Mouse (Mus musculus): ENCODE measurements at regions not wholly inside any gene's neighbourhood (a gene's known extent, or its start where the extent isn't known, plus 50 kb on each side); places are given as distances from the start of the nearest gene placed in this dataset.

DNA sequence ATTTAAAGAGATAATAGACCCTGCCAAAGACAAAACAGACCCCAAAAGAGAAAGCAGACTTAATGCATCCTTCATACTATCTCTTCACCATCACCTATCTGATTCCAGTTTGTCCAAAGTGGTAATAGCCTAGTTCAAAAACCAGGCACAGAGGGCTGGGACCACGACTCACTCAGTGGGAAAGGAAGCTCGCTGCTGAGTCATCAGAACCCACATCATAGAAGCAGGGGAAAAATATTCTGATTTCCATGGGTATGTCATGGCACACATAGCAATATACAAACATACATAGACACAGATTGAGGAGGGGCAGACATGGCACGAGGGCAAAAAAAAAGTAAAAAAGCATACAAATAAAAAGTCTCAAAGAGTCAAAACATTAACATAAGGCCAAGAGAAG lies 53.7 kb upstream of the Ralgps2 start:
- DNase-seq (ENCODE audit: low read depth, low spot score): no peak

DNA sequence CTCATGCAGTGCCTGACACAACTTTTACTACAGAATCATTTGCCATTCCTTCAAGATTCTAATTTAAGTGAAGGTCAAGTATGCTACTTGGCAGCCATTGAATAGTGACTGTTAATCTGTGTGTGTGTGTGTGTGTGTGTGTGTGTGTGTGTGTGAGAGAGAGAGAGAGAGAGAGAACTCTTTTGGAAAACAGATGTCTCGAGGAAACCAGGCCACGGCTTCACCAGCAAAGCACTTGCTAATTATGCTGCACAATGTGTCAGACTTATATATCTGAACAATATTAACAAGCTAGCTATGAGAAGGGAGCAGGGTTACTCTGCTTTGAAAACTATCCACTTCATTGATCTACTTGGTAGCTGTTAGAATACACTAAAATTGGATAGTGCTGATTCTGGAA lies 53.1 kb upstream of the Ralgps2 start:
- DNase-seq (ENCODE audit: low read depth, low spot score): no peak

DNA sequence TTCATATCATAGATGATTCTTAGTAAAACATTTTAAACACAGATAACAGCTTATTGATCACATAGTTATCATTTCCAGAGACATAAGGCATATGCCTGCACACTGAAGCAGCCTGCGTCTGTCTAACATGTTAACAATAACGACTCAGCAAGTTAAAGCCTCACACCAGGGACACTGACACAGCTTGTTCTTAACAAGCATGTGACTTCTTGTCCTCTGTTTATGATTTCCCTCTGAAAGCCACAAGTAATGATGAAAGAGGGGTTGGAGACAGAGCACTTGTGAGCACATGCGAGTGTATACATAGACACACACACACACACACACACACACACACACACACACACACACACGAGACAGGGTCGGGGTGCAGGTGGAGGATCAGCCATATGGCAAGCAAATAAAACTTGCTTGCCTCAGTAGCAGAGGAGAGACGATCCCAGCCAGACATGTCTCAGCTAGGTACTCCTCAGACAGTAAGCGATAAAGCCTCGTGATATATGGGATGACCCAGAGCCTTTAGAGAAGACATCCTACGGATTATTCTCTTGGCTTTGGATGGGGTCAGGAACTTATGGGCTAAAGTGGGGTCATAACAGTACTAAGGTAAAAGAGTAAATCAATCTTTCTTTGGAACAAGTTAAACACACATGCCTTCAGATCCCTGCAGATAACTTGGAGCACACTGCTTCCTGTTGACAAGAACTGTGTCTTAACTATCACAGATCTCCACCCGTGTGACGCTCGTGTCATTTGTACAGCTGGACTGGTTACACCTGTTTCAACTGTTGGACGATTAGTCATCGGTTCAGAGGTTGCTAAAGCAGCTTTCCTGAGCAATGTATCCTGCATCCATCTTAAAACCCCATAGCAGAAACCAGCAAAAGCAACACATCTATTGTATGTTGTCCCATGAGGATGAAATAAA lies 51.4 kb upstream of the Ralgps2 start:
- no peak for DNase-seq (ENCODE audit: low read depth, low spot score)

DNA sequence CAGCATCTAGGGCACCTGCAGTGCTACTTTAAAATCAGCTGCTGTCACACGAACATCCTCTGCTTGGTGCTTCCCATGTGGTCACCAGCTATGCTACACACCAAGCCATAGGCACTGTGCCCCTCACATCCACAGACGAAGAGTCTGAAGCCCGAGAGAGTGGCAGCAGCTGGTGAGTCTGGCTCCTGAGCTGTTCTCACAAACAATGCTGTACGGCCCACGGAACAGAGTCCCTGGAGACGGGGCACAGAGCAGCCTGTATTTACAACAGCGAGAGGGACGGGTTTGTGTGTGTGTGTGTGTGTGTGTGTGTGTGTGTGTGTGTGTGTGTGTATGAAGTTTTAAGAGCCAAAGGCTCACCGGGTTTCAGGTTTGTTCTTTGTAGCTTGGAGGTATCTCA lies 50.7 kb upstream of the Ralgps2 start:
- DNase-seq (ENCODE audit: low read depth, low spot score): no peak

DNA sequence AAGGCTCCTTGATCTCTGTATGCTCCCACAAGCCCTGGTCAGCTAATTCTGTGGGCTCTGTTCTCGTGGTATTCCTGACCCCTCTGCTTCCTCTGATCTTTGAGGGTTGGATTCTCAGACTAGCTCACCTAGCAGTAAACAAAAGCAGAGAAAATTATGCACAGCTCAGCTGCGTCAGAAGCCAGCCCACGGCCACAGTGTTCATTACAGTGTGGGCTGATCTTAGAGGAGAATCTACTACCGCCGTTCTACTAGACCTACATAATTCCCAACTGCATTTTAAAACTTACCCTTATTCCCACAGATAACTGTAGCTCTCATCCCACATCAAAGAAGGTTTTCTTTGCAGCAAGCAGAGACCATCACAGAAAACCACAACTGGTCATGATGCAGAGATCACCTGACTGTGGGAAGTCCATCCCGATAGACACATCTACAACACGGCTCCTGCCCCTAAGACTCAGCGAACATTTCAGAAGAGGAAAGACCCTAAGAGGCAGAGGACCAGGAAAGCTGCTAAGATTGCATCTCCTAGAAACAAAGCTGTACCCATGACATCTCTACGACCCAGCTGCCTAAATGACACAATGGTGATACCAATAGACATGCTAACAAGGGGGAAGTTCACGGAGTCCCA lies 49.8 kb upstream of the Ralgps2 start:
- DNase-seq (ENCODE audit: low read depth, low spot score): no peak
